Mouse (Mus musculus) heart, postnatal 14 days (tissue): Measurements from ENCODE around the gene Clrn3. TPM values are rescaled to one million over a fixed set of nuclear protein-coding genes. Genes with fewer than 3 reads are reported as not detected.
"Not testable (repeated sequence)": the region's sequence is repeated elsewhere in the genome, so short reads cannot be mapped to it uniquely, and the experiment has no call there.

Experiments used
- DNase-seq, 2 experiments: peaks; one replicate each; pipeline ENCODE4 v3.0.0; 2021 to 2022
- intact Hi-C: fragments of 180-260 bp; cut with DNase I; formaldehyde crosslinking; loops from one replicate; pipeline ENCODE4 v1.15.1; 2025
- total RNA-seq, 2 experiments: library from RNA; stranded (reverse); gene quantifications; 2 replicates each; pipeline ENCODE4 v1.2.3; 2021

The Clrn3 gene
- total RNA-seq, 2 experiments from 2014 or later: not detected

GRCm38 (mm10) chr7:135537948-135538741, 9.7 kb upstream of the Clrn3 start:
- DNase-seq: peak; percentile 20 to 40
- intact Hi-C loops: loop anchor here (1.0 to 5.0 kb wide), 5 partner anchors 79 to 199 kb away; no protein-coding TSS in a partner anchor

GRCm38 (mm10) chr7:135537341-135537901, 9.0 kb upstream of the Clrn3 start, which contains the start of gene Ptpre:
Gene Ptpre, plus strand, starts transcription at chr7:135537481.
- intact Hi-C loops: loop anchor here (1.0 to 5.0 kb wide), 5 partner anchors 79 to 200 kb away; no protein-coding TSS in a partner anchor

GRCm38 (mm10) chr7:135535908-135536307, 7.5 kb upstream of the Clrn3 start:
- intact Hi-C loops: loop anchor here (2.0 to 5.0 kb wide), 2 partner anchors 81 to 201 kb away; no protein-coding TSS in a partner anchor
- no peak for DNase-seq

More at GRCm38 (mm10) chr7:135537341-135537901, 9.0 kb upstream of the Clrn3 start, which contains the start of gene Ptpre:
- DNase-seq: peak; percentile 92 to 93

DNA sequence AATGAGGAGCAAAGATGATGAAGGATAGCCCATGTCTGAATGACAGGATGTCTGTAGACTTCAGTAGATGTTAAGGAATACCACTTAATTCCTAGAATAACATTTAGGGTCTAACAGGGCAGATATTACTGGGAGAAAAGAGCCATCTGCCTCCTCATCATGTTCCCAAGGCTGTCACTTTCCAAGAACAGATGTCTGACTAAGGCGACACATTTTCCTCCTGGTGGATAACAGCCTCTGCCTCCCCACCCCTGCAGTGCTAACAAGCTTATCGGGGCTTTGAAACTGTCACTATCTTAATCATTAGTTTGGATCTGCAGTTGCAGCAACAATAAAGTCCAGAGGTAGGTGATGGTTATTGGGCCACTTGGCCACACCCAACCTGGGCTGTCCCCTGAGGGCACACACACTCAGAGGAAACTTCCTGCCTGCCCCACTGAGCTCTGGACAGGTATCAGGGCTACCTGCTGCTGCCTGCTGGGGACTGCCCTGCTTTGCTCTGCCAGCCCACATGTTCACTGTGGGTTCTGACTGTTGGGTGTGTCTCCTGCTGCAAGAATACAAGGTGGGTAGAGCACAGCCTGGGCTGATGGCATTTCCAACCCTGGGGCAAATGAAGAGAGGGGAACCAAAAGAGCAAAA, 6.2 kb upstream of the Clrn3 start:
- no peak for DNase-seq
- intact Hi-C loops: loop anchor here (5.0 kb wide), 1 partner anchor 203 kb away; no protein-coding TSS in a partner anchor

DNA sequence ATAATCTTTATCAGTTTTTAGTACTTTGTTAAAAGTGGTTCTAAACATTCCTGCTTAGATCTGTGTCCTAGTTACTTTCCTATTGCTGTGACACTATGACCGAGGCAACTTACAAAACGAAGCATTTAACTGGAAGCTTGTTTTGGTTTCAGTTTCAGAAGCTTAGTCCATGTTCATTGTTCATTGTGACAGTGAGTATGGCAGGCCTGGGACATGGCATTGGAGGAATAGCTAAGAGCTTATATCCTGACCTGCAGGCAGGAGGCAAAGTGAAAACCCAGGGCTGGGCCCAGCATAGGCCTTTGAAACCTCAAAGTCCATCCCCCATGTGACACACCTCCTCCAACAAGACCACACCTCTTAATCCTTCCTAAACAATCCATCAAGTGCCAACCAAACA, 614 bp upstream of the Clrn3 start:
- intact Hi-C loops: no loop called here
- no peak for DNase-seq

DNA sequence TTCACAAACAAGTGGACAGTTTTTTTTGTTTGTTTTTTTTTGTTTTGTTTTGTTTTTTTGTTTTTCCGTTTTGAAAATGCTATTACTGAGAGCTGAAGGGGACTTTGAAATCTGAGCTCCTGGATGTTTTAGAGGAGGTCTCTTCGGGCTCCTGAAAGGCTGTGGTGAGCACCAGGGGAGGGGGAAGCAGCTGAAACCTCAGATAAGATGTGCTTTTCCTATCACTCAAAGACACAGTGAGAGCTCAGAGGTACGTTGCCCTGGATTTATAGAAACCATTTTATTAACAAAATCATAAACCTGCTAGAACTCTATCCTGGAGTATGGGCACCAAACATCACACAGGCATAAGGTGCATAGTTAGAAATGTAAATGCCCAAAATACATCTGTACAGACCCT, 1.3 kb downstream of the Clrn3 start:
- DNase-seq: no peak
- intact Hi-C loops: no loop called here

DNA sequence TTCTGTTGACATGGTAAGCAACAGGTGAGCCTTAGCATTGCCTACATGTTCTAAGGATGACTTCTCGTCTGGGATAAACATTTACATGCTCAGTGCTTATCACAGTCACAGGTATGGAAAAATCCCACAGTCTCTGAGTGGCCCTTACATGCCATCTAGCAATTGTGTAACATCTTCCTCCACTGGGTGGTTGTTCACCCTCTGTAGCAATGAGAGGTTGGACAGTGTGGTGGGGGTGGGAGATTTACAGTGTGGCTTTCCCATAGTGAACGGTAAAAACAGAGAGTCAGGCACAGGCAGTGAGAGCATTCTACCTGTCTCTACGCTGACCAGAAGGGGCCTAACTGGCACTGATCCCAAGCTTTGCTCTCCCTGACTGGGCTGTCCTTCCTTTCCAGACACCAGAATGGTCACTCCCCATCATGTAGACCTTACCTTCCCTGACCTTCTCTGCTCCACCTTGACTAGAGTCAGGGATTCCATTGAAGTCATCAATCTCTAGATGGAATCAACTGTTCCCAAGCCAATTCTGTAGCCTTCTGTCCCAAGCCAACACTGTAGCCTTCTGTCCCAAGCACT, 1.8 kb downstream of the Clrn3 start:
- intact Hi-C loops: no loop called here
- DNase-seq: no peak

DNA sequence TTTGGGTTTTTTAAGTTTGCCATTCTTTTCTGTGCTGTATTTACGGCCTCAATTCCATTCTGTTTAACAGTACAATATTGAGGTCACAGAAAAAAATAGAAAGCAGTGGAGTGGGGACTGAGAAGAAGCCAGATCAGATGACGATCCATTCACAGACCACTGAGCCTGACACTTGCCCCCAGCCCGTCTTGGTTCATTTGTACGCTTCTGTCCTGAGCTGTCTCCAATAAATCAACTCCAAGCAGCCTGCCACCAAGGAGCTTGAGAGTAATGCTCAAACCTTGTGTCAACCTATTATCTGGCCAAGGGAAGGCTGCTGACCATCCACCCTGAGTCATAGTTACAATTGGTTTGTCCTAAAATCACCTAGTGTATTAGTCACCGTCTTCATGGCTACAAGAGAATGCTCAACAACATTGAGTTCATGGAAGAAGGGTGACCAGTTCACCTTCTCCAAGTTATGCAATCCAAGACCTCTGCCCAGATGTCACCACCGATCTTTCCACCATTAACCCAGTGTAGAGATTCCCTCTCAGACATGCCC, 4.0 kb downstream of the Clrn3 start:
- intact Hi-C loops: no loop called here
- no peak for DNase-seq

DNA sequence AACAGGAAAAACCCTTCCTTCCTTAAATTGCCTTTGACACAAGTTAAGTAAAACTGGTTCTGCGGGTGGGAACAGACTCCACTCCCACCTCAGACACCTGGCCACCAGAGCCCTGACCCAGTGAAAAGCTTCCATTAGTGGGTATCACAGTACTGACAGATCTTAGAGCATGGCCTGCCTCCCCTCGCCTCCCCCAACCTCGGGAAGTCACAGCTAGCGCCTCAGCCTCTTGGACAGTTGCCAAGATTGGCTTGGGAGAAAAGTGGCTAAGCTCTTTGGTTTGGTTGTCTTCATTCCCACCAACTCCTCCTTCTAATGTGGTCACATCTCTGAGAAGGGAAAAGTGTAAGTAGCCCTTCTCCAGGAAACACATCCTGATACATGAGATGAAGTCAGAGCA, 4.5 kb downstream of the Clrn3 start:
- intact Hi-C loops: no loop called here

DNA sequence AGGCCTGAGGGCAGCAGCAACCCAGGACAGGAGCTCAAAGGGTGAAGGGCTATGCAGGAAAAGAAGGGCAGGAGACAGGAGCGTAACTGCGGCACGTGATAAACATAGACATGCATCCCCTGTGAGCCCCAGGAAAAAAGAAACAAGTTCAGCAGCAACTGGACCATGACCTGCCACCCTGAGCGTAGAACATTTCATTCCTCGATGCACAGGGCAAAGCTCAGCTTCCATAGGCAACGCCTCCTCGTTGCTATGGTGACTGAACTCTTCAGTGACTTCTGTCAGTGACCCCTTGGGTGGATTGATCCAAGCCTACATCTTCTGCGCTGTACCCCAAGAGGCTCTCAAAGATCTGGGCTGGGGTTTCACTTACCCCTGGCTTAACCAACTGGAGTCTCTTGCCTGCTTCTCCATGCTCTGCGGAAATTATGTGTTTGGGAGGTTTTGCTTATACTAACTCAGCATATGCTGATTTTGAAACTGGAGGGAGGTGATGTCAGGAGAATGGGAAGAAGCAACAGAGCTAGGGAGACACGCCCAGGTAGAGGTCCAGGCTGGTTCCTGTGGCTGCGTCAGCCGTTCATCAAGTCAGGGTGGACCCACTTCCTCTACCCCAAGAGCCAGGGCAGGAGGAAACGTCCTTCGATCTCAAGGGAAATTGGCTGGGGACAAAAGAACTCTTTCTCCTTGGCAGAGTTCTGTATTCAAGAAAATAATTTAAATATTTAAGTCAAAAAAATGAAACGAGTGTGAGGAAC, 6.5 kb downstream of the Clrn3 start:
- no peak for DNase-seq
- intact Hi-C loops: no loop called here

More for the DNA sequence above, 4.5 kb downstream of the Clrn3 start:
- no peak for DNase-seq

- DNase-seq: no peak
- intact Hi-C loops: no loop called here
These were observed 8.2 kb downstream of the Clrn3 start for GRCm38 (mm10) chr7:135520241-135520640.

DNA sequence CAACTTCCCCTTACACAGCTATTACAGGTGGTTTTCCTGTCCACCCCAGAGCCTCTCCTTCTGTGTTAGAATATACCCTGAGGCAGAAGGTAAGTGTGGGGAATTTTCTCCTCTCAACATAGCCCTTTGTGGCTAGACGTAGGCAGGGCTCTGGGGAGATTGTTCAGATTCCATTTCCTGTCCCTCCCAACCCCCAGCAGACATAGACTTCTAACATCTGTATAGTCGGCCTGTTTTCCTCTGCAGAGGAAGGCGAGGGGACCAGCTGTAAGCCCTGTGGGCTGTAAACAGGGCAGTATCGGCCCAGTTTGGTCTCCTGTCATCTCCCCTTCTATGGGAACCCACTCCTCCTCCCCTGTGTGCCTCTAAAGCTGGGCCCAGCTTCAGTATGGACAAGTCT, 11.3 kb downstream of the Clrn3 start:
- DNase-seq: no peak
- intact Hi-C loops: no loop called here

- no peak for DNase-seq
- intact Hi-C loops: no loop called here
These were observed 16.7 kb downstream of the Clrn3 start for GRCm38 (mm10) chr7:135511723-135512122.

- intact Hi-C loops: no loop called here
- DNase-seq: no peak
These were observed 18.0 kb downstream of the Clrn3 start for GRCm38 (mm10) chr7:135510431-135510830.

GRCm38 (mm10) chr7:135509272-135509671, 19.2 kb downstream of the Clrn3 start:
- intact Hi-C loops: no loop called here
- DNase-seq: no peak

- no peak for DNase-seq
- intact Hi-C loops: no loop called here
These were observed 19.9 kb downstream of the Clrn3 start for GRCm38 (mm10) chr7:135508602-135509001.

DNA sequence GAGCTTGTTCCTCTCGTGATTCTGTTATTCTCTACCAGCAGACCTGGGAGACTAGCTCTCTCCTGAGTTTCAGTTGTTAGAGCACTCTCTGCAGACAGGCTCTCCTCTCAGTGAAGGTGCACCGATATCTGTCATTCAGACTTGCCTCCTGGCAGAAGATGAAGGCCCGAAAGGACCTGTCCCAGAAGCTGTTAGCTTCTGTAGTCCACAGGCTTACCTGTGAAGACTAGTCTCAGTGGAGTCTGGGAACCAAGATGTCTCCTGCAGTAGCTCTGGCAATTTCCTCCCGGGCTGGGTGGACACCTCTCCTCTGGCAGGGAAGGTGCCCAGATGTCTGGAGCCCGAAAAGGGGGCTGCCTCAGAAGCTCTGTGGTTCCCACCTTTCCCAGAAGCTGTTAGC, 21.9 kb downstream of the Clrn3 start:
- intact Hi-C loops, DNase-seq: not testable (repeated sequence)

GRCm38 (mm10) chr7:135499403-135499802, 29.1 kb downstream of the Clrn3 start:
- DNase-seq: no peak
- intact Hi-C loops: loop anchor here (10.0 kb wide), 1 partner anchor 235 kb away; no protein-coding TSS in a partner anchor

DNA sequence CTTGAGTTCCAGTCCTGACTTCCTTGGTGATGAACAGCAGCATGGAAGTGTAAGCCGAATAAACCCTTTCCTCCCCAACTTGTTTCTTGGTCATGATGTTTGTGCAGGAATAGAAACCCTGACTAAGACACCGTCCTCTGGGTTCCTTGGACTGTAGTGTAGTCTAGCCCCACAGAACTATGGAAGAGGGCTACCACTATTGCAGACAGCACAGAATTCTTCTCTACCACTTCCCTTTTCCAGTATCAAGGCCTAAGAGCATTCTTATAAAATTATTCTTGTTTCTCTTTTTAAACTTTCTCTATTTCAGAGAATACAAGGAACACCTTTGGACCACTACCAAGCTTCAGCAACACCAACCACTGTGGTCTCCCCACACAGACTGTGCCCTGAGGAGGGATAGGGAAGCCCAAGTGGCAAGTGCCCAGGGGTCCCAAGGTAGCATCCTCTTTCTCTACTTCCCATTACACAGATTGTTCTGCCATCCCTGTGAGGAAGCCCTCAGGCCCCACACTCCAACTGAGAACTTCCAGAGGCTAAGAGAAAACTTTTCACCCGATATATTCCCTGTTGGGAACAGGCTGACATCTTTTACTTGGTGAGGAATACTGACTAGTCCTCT, 29.8 kb downstream of the Clrn3 start:
- intact Hi-C loops: loop anchor here (10.0 kb wide), 1 partner anchor 236 kb away; no protein-coding TSS in a partner anchor
- no peak for DNase-seq
